Mouse (Mus musculus) left cerebral cortex, postnatal 4 days (tissue): ENCODE data around the gene Myo1c. TPM values are rescaled to one million over a fixed set of nuclear protein-coding genes. Genes with fewer than 3 reads are reported as not detected.
A peak's percentile ranks its signal among the peaks of the same experiment; 100 is the strongest.

Experiments
- DNase-seq: peaks from one replicate; pipeline ENCODE4 v3.0.0-alpha.2; 2022
- intact Hi-C: fragments of 180-260 bp; cut with DNase I; formaldehyde crosslinking; loops from one replicate; pipeline ENCODE4 v1.15.1; 2025
- total RNA-seq, 2 experiments: library from RNA; stranded (reverse); gene quantifications; 2 replicates each; pipeline ENCODE4 v1.2.3; 2021

Myo1c gene
- total RNA-seq, 2 experiments from 2014 or later, result 38.1 to 41.0 TPM

- intact Hi-C loops, result no loop called here
- DNase-seq, result no peak
Measured at GRCm38 (mm10) chr11:75700557-75700956, 50.3 kb downstream of the Myo1c start.

GRCm38 (mm10) chr11:75702761-75703160, 52.5 kb downstream of the Myo1c start:
- intact Hi-C loops, result no loop called here

GRCm38 (mm10) chr11:75703748-75704147, 53.4 kb downstream of the Myo1c start:
- intact Hi-C loops, result no loop called here
- no peak for DNase-seq

More at GRCm38 (mm10) chr11:75702761-75703160, 52.5 kb downstream of the Myo1c start:
- DNase-seq, result no peak

- intact Hi-C loops, result no loop called here
- DNase-seq, result no peak
Measured at GRCm38 (mm10) chr11:75713949-75714348, 63.6 kb downstream of the Myo1c start.

- peak; percentile 12 for DNase-seq
- intact Hi-C loops, result no loop called here
Measured at GRCm38 (mm10) chr11:75715556-75715955, 65.3 kb downstream of the Myo1c start.

- DNase-seq, result no peak
- intact Hi-C loops, result no loop called here
Measured at GRCm38 (mm10) chr11:75716661-75717325, 66.5 kb downstream of the Myo1c start.

- DNase-seq, result no peak
- intact Hi-C loops, result no loop called here
Measured at GRCm38 (mm10) chr11:75722339-75722738, 72.0 kb downstream of the Myo1c start.

Other genes with a start within 250 kb of the Myo1c start
- gene Serpinf1, start 227.8 kb upstream of the Myo1c start, total RNA-seq, result 10 to 100 TPM; 15.1 to 19.9 TPM
- under 1 TPM in 1 of 2 experiments, not detected in 1; 0.26 TPM for gene Serpinf2, start 210.9 kb upstream of the Myo1c start, total RNA-seq
- gene Wdr81, start 195.8 kb upstream of the Myo1c start, total RNA-seq, result 10 to 100 TPM; 17.6 to 19.1 TPM
- under 1 TPM; 0.80 to 0.95 TPM for gene Tlcd2, start 188.8 kb upstream of the Myo1c start, total RNA-seq
- gene Prpf8, start 163.7 kb upstream of the Myo1c start, total RNA-seq, result 100 to 1,000 TPM; 136 to 137 TPM
- 1 to 10 TPM; 1.8 to 1.9 TPM for gene Rilp, start 140.4 kb upstream of the Myo1c start, total RNA-seq
- gene Scarf1, start 137.0 kb upstream of the Myo1c start, total RNA-seq, result 1 to 10 TPM; 3.0 to 3.5 TPM
- gene Slc43a2, start 118.8 kb upstream of the Myo1c start, total RNA-seq, result 10 to 100 TPM; 43.5 to 51.1 TPM
- gene Pitpna, start 62.4 kb upstream of the Myo1c start, total RNA-seq, result 100 to 1,000 TPM; 249 to 259 TPM
- gene Inpp5k, start 19.5 kb upstream of the Myo1c start, total RNA-seq, result 10 to 100 TPM; 45.5 to 47.2 TPM
- 100 to 1,000 TPM; 118 to 119 TPM for gene Crk, start 28.8 kb downstream of the Myo1c start, total RNA-seq
- gene Ywhae, start 82.4 kb downstream of the Myo1c start, total RNA-seq, result 1,000 to 10,000 TPM; 1,671 to 1,788 TPM
- 10 to 100 TPM; 47.9 to 53.4 TPM for gene Doc2b, start 145.5 kb downstream of the Myo1c start, total RNA-seq